Mouse (Mus musculus): ENCODE results near the gene Lime1. TPM values are rescaled to one million over a fixed set of nuclear protein-coding genes. Genes with fewer than 3 reads are reported as not detected.

Gene Lime1
- polyA plus RNA-seq, 1 experiment from 2014 or later: 45.0 TPM

DNA sequence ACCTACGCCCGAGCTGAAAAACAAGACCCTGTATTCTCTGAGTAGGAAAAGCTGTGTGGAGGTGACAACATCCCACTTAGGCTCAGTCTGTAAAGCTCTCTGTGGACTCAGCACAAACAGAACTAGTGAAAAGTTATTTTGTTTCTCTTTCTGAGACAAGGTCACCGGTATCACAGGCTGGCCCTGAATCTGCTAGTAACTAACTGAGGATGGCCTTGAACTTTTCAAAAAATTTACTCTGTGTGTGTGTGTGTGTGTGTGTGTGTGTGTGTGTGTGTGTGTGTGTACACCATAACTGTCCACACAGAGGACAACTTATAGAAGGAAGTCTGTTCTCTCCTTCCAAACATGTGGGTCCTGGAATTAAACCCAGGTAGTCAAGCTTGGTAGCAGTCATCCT lies 14.2 kb downstream of the Lime1 start:
- no peaks in the 10 kb centered on the region for H3K27me3 ChIP-seq
- no peak overlapping the region for H3K4me3 ChIP-seq
- no peak overlapping the region for H3K9ac ChIP-seq
- 94% methylated on average over 3 of the region's 3 CpGs for WGBS
- no peak overlapping the region for H3K27ac ChIP-seq
- no peaks in the 10 kb centered on the region for H3K4me1 ChIP-seq (replicated peaks)
- no peak overlapping the region for H3K4me2 ChIP-seq
- no peaks in the 10 kb centered on the region for H3K9me3 ChIP-seq
- ATAC-seq (ENCODE audit: low FRiP score): no peak
- H3K36me3 ChIP-seq: peaks cover 36% of the 10 kb centered on the region

DNA sequence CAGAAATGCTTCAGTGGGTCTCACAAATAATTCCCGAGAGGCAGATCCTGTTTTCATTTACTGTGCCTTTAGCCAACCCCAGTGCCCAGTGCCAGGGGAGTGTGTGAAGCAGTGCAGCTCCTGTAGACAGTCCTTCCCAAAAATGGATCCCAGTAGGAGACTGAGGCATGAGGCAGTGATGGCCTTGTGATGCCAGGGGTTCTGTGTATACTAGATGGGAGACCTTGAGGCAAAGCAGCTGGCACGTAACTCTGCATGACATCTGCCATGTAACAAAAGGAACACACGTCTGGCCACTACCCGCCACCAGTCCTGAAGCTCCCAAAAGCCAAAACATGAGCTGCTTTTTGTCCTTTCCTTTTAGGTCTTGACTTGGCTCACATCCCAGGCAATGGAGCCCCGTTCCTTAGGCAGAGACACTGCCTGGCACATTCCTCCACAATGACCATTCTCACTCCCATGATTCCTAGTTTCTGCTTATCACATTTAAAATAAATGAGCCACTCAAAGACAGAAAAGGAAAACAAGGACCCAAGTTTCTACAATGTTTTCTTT lies 17.4 kb downstream of the Lime1 start:
- H3K36me3 ChIP-seq: peaks cover 12% of the 10 kb centered on the region
- H3K27me3 ChIP-seq: no peaks in the 10 kb centered on the region
- no peak overlapping the region for H3K9ac ChIP-seq
- H3K27ac ChIP-seq: peak overlapping the region; percentile 12; the same call in 1 of the 2 replicates
- no peak for ATAC-seq (ENCODE audit: low FRiP score)
- H3K9me3 ChIP-seq: no peaks in the 10 kb centered on the region
- H3K4me1 ChIP-seq (replicated peaks): no peaks in the 10 kb centered on the region
- WGBS: 68% methylated on average over 5 of the region's 5 CpGs
- H3K4me2 ChIP-seq: no peak overlapping the region
- no peak overlapping the region for H3K4me3 ChIP-seq

DNA sequence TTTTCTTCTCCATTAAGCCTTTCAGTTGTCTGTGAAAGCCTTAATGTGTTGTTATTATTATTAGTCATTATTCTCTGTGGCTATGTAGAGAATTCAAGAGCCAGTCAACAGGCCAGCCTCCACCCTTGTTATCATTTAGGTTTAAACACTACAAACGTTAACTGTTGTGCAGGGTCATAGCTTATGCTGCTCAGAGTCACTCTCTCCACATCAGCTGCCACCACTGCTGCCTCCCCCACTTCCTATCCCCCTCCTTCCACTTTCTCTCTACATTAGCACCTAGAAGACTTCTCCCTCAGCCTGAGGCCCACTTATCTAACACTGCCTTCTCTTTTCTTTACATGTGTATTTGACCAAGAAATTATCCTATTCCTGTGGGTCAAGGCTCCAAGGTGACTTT lies 21.6 kb downstream of the Lime1 start:
- no peak overlapping the region for H3K9ac ChIP-seq
- H3K9me3 ChIP-seq: no peaks in the 10 kb centered on the region
- H3K4me1 ChIP-seq (replicated peaks): no peaks in the 10 kb centered on the region
- WGBS: 14% methylated on average over 1 of the region's 1 CpGs
- H3K27ac ChIP-seq: no peak overlapping the region
- peaks cover 3% of the 10 kb centered on the region; the same call in 1 of the 2 replicates for H3K36me3 ChIP-seq
- H3K4me3 ChIP-seq: no peak overlapping the region
- H3K27me3 ChIP-seq: no peaks in the 10 kb centered on the region
- no peak for ATAC-seq (ENCODE audit: low FRiP score)
- H3K4me2 ChIP-seq: no peak overlapping the region

DNA sequence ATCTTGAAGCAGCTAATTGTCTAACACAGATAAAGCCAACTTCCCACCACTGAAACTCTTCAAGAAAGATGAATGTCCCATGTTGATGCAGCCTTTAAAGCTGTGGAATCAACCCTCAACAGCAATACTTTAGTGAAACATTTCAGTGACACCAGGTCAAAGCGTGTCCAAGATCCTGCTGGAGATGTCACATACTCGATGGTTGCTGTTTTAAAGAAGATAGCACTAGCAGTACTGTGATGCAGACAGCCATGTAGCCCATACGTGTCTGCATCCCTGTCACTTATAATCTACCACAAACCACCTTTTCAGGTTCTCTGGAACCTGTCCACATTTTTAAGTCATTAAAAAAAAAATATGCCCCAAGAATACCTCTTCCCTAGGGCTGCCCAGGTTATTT lies 23.8 kb downstream of the Lime1 start:
- WGBS: 92% methylated on average over 3 of the region's 3 CpGs
- H3K9me3 ChIP-seq: no peaks in the 10 kb centered on the region

DNA sequence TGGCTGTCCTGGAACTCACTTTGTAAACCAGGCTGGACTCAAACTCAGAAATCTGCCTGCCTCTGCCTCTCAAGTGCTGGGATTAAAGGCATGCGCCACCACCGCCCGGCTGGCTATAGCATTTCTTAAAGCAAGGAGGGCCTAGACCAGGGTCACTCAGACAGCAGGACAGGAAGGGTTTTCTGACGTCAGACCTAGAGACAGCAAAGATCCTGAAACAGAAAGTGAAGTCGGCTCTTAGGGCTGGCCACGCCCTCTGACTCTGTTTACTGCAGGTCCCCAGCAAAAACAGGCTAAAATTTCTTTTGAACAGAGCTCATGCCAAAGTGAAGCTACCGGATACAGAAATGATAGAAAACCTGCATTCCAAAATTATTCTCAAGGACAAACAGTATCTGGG lies 29.8 kb downstream of the Lime1 start:
- no peak overlapping the region for H3K4me3 ChIP-seq
- H3K27me3 ChIP-seq: no peaks in the 10 kb centered on the region
- H3K36me3 ChIP-seq: peaks cover 12% of the 10 kb centered on the region; the same call in 1 of the 2 replicates
- H3K4me2 ChIP-seq: no peak overlapping the region
- no peak overlapping the region for H3K9ac ChIP-seq
- H3K9me3 ChIP-seq: no peaks in the 10 kb centered on the region
- H3K27ac ChIP-seq: no peak overlapping the region
- 86% methylated on average over 7 of the region's 7 CpGs for WGBS
- ATAC-seq (ENCODE audit: low FRiP score): no peak
- H3K4me1 ChIP-seq (replicated peaks): peaks cover 10% of the 10 kb centered on the region

More for the DNA sequence above, 23.8 kb downstream of the Lime1 start:
- Histone ChIP-seq H3K9ac (no peak overlapping the region), H3K4me2 (no peak overlapping the region), H3K4me1 (replicated peaks) (no peaks in the 10 kb centered on the region), H3K36me3 (peaks cover 8% of the 10 kb centered on the region; the same call in 1 of the 2 replicates), H3K4me3 (no peak overlapping the region), H3K27me3 (no peaks in the 10 kb centered on the region), H3K27ac (no peak overlapping the region)
- ATAC-seq (ENCODE audit: low FRiP score): no peak

DNA sequence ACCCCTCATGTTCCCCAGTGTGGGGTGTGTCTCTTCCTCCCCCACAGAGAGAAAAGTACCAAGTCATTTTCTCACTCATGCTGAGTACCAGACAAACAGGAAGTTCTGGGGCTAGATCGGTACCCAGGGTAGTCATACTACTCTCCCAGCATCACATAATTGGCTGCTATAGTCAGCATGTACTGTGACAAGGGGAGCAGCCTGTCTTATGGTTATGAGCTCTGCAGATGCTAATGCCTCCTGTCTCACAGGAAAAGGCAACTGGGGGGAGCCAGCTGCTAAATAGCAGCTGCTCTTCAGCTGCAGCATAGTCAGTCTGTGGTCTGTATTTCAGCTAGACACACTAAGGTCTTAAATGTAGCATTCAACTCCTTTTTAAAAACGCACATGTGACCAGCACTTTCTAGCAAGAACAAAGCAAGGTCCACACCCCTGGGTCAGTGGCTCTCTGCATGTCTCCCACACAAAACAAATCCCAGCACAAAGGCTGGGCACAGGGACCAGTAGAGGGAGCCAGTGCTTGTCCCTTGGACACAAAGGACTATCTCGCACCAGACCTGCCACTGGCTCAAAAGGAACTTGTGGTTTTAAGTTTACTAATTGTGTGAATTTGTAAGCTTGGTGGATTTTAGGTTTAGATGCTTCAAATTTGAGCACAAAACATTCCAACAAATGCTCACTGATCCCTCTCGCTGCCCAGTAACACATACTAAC lies 31.0 kb downstream of the Lime1 start:
- peak overlapping the region; percentile 63 for H3K27ac ChIP-seq
- H3K36me3 ChIP-seq: peaks cover 10% of the 10 kb centered on the region; the same call in 1 of the 2 replicates
- H3K4me2 ChIP-seq: no peak overlapping the region
- H3K9ac ChIP-seq: peak overlapping the region; percentile 3; the same call in 1 of the 2 replicates
- WGBS: 38% methylated on average over 4 of the region's 4 CpGs
- no peaks in the 10 kb centered on the region for H3K27me3 ChIP-seq
- no peaks in the 10 kb centered on the region for H3K9me3 ChIP-seq
- ATAC-seq (ENCODE audit: low FRiP score): peak; percentile 73; the same call in 1 of the 2 replicates
- H3K4me1 ChIP-seq (replicated peaks): peaks cover 12% of the 10 kb centered on the region
- H3K4me3 ChIP-seq: no peak overlapping the region

DNA sequence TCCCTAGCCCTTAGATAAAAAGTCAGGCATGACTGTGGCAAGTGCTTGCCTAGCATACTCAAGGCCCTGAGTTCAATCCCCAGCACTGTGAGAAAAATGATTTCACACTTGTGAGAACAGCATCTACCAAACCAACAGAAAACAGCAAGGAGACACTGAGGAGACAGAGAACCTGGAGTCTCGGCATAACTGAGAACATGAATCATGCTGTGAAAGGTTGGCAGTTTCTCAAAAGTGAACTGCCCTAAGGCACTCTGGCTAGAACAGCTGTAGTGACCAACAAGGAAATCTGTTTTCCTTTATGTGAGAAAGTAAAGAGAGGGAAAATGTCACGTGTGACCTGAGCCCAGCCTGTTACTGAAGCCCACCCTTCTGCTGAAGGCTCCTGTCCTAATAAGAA lies 33.3 kb downstream of the Lime1 start:
- no peak for ATAC-seq (ENCODE audit: low FRiP score)
- Histone ChIP-seq H3K4me1 (replicated peaks) (peaks cover 15% of the 10 kb centered on the region), H3K9me3 (no peaks in the 10 kb centered on the region), H3K27me3 (no peaks in the 10 kb centered on the region), H3K9ac (no peak overlapping the region; the same call in 1 of the 2 replicates), H3K4me2 (no peak overlapping the region), H3K27ac (no peak overlapping the region), H3K36me3 (peaks cover 4% of the 10 kb centered on the region; the same call in 1 of the 2 replicates), H3K4me3 (no peak overlapping the region)
- 45% methylated on average over 2 of the region's 2 CpGs for WGBS

DNA sequence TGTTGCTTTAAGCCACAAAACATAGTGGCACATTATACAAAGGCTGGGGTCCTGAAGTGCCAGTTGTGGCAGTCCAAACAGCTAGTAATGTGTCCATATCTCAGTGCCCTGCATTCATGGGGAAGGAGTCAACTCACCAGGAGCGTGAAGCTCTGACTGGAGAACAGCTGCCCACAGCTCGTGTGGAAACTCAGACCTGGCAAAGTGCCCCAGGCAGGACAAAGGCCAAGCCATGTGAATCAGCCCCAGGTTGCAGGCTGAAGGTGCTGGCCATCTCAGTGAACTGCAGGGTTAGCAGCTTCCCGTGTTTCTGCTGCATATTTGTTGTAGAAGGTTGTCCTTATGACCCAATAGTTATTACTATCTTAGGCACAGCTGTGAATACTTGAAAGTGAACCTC lies 36.1 kb downstream of the Lime1 start:
- Histone ChIP-seq H3K9me3 (no peaks in the 10 kb centered on the region), H3K27ac (no peak overlapping the region), H3K36me3 (peaks cover 4% of the 10 kb centered on the region; the same call in 1 of the 2 replicates), H3K4me1 (replicated peaks) (peaks cover 11% of the 10 kb centered on the region), H3K9ac (no peak overlapping the region), H3K4me2 (no peak overlapping the region), H3K27me3 (no peaks in the 10 kb centered on the region), H3K4me3 (no peak overlapping the region)
- 69% methylated on average over 3 of the region's 3 CpGs for WGBS
- no peak for ATAC-seq (ENCODE audit: low FRiP score)

DNA sequence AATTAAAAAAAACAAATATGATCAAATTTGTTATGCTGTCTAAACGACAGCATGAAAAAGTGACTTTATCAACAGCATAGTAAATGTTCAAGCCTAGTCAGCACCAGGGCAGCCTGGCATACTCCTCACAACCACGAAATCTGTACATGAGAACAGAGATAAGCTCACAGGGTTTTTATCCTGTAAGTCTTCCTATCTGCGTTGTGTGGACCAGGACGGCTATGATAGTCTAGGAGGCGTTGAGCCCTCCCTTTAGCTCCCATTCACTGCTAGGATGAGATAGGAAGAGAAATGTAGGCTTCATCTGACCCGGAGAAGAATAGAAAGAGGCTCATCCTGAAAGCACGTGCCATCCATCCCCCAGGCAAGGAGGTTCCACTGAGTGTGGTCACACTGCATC lies 39.5 kb downstream of the Lime1 start:
- Histone ChIP-seq H3K9ac (no peak overlapping the region), H3K4me2 (no peak overlapping the region), H3K27me3 (no peaks in the 10 kb centered on the region), H3K36me3 (peaks cover 23% of the 10 kb centered on the region), H3K9me3 (no peaks in the 10 kb centered on the region), H3K27ac (no peak overlapping the region), H3K4me3 (no peak overlapping the region), H3K4me1 (replicated peaks) (0 out of 2 replicates have a peak, but pooled peaks cover 5% of the 10 kb centered on the region)
- ATAC-seq (ENCODE audit: low FRiP score): no peak
- WGBS: 88% methylated on average over 7 of the region's 7 CpGs

DNA sequence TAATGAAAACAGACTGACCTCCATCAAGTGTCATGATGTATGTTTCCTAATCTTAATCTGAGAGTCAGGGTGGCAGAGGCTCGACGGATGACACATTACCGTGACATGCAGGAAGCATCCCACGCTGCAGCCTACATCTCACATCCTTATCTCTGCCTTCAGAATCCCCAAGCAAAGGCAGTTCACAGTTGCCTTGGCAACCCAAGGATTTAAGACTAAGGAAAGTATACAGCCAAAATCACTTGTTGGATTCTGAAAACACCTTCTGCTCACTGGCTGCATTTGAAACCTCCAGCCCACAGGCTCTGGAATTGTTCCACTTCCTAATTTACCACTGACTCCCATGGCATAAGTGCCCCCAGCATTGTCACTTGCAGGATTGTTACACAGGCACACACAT lies 40.5 kb downstream of the Lime1 start:
- H3K27ac ChIP-seq: no peak overlapping the region
- peaks cover 23% of the 10 kb centered on the region for H3K36me3 ChIP-seq
- H3K4me2 ChIP-seq: no peak overlapping the region
- H3K9me3 ChIP-seq: no peaks in the 10 kb centered on the region
- H3K4me3 ChIP-seq: no peak overlapping the region
- 87% methylated on average over 4 of the region's 4 CpGs for WGBS
- ATAC-seq (ENCODE audit: low FRiP score): no peak
- no peak overlapping the region for H3K9ac ChIP-seq
- 0 out of 2 replicates have a peak, but pooled peaks cover 5% of the 10 kb centered on the region for H3K4me1 ChIP-seq (replicated peaks)
- no peaks in the 10 kb centered on the region for H3K27me3 ChIP-seq

DNA sequence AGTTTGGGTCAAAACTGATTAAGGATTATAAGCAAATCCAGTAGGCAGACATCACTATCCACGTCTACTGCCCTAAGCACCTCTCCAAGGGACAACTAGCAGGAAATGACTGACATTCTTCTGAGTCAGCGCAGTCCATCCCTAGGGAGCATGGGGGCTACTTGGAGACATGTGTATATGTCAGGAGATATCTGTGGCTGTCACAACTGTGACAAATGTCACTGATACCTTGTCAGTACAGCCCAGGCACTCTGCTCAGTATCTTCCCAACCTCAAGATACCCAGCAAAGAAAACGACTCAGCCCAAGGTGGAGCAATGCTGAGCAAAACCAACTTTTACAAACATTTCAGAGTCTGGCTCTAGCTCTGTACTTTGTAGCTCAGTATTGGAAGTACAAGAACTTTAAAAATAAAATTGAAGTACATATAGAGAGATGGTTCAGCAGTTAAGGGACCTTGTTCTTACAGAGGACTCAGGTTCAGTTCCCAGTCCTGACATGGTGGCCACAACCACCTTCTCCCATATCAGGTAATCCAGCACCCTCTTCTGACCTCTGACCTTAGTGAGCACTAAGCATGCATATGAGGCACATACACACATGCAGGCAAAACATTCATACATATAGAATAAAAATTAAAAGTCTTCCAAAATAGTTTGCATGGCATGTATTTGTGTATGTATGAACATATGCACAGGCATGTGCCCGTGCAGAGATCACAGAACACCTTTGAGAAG lies 41.2 kb downstream of the Lime1 start:
- Histone ChIP-seq H3K4me2 (no peak overlapping the region), H3K27ac (no peak overlapping the region), H3K9me3 (no peaks in the 10 kb centered on the region), H3K4me1 (replicated peaks) (0 out of 2 replicates have a peak, but pooled peaks cover under 1% of the 10 kb centered on the region), H3K27me3 (no peaks in the 10 kb centered on the region), H3K9ac (no peak overlapping the region), H3K36me3 (peaks cover 23% of the 10 kb centered on the region), H3K4me3 (no peak overlapping the region)
- WGBS: 78% methylated on average over 4 of the region's 4 CpGs
- no peak for ATAC-seq (ENCODE audit: low FRiP score)

DNA sequence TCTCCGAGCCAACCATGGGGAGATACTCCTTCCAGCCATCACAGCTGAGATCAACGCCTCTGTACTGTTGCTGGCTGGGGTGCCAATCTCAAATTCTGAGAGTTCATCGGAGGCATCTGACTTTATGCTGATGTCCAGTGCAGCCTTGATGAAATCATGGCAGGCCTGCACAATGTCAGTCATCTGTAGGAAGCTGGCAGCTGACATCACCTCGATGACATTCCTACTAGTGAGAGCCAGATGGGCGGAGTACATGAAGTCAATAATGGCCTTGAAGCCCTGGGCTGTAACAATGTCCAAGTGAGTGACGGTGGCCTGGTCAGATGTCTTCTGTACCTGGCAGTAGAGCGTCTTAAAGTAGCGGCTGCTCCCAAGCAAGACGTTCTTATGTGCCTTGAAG lies 44.0 kb downstream of the Lime1 start:
- Histone ChIP-seq H3K4me1 (replicated peaks) (no peaks in the 10 kb centered on the region), H3K27ac (no peak overlapping the region), H3K4me3 (no peak overlapping the region), H3K9ac (no peak overlapping the region), H3K36me3 (peaks cover 23% of the 10 kb centered on the region), H3K9me3 (no peaks in the 10 kb centered on the region), H3K4me2 (no peak overlapping the region), H3K27me3 (no peaks in the 10 kb centered on the region)
- no peak for ATAC-seq (ENCODE audit: low FRiP score)
- WGBS: 96% methylated on average over 9 of the region's 9 CpGs

All from hindbrain, embryonic 13.5 days (tissue).